9 mouse cellular contexts compared by ENCODE assay signal in the genomic region with DNA sequence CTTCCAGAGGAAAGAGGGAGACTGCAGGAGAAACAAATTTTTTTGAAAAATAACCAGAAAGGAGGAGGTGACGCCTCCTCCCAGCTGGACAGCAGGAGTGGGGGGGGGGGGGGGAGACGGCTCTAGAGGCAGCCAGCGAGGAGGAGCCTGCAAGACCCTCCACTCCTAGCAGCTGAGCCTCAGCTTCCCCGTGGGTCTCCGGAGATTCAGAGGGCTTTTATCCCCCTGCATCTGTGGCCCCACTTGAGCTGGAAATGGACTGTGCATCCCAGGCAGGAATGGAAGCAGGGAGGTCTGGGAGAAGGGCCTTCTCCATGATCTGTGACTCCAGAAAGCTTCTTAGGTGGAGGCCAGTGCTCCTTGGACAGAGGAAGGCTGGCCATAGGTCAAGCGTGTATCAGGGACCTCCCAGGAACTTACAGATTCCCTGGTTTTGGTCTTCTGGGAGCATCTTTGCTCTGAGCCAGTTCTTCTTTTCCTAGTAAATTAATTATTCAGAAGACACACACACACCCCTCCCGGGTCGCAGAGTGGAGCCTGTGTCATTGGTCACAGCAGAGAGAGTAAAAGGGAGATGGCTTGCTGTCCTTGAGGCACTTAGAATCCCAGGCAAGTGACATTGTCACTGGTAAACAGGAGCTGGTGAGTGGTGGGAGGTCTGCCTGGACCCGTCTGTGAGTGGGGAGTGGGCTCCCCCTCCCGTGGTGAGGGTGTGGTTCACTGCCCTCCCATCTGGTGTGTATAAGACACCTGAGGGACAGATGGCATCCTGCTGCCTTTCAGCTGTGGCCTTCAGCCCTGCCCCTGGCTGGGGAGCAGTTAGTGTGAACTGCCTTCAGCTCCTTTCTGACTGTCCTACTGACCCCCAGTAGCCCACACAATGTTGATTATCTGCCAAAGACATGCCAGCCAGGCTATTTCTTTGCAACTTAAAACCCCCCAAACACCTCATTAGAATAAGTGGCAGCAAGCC. TPM values are rescaled to one million over a fixed set of nuclear protein-coding genes. Genes with fewer than 3 reads are reported as not detected.
DNase-seq lines count a peak whose midpoint lies in the region; ATAC-seq and TF ChIP-seq lines count a peak whose summit lies in the region.
"Had no signal": no experiment of that assay in that cellular context is flagged by ENCODE, and none has a peak within 500 bp of the region (broad histone marks: within the 10 kb centered on the region; RNA-seq: fewer than 3 reads in every experiment).

No protein-coding gene starts in this region.

- no peaks in the 10 kb centered on the region for H3K36me3 ChIP-seq in hindbrain, embryonic 13.5 days
- no peaks in the 10 kb centered on the region for H3K36me3 ChIP-seq in neural tube, embryonic 13.5 days

- H3K27ac ChIP-seq in left cerebral cortex, adult 2 months = peak overlapping the region; percentile 95
- H3K27ac ChIP-seq in hindbrain, embryonic 13.5 days = peak overlapping the region; percentile 69
- peak overlapping the region; percentile 71 for H3K27ac ChIP-seq in neural tube, embryonic 13.5 days (replicated peaks)

- WGBS in hindbrain, embryonic 13.5 days = 3% methylated on average over 10 of the region's 10 CpGs
- WGBS in neural tube, embryonic 13.5 days = 5% methylated on average over 10 of the region's 10 CpGs

- H3K9ac ChIP-seq in hindbrain, embryonic 13.5 days = peak overlapping the region; percentile 78
- peak overlapping the region; percentile 74 for H3K9ac ChIP-seq in neural tube, embryonic 13.5 days

- peaks cover 82% of the 10 kb centered on the region for H3K4me1 ChIP-seq in hindbrain, embryonic 13.5 days (replicated peaks)
- peaks cover 82% of the 10 kb centered on the region for H3K4me1 ChIP-seq in neural tube, embryonic 13.5 days (replicated peaks)

- H3K4me2 ChIP-seq in hindbrain, embryonic 13.5 days = peak overlapping the region; percentile 78
- H3K4me2 ChIP-seq in neural tube, embryonic 13.5 days = peak overlapping the region; percentile 71

- peaks cover 25% of the 10 kb centered on the region; the same call in 1 of the 2 replicates for H3K27me3 ChIP-seq in hindbrain, embryonic 13.5 days
- peaks cover 44% of the 10 kb centered on the region for H3K27me3 ChIP-seq in neural tube, embryonic 13.5 days

- DNase-seq in left cerebral cortex, adult 2 months (ENCODE audit: extremely low spot score in 1 of 2, low spot score in 2 of 2) = no peak
- no peak for DNase-seq in left cerebral cortex, postnatal 36 days (ENCODE audit: low spot score in 2 of 2)
- peak; percentile 72 for DNase-seq in cerebellum, adult 9-11 months
- no peak for DNase-seq in ovary, postnatal 14 days (ENCODE audit: low spot score)
- DNase-seq in urinary bladder, adult 18-20 months (ENCODE audit: low spot score in 2 of 2) = no peak

- intact Hi-C loops in left cerebral cortex, adult 2 months (cut with DNase I) = loop anchor here (2.0 kb wide), 2 partner anchors 19 to 33 kb away; no protein-coding TSS in a partner anchor
- intact Hi-C loops in left cerebral cortex, postnatal 36 days (cut with DNase I) = loop anchor here (2.0 to 5.0 kb wide), 2 partner anchors 19 to 36 kb away; no protein-coding TSS in a partner anchor

- peak overlapping the region; percentile 75 for H3K4me3 ChIP-seq in left cerebral cortex, adult 2 months
- peak overlapping the region; percentile 48 for H3K4me3 ChIP-seq in hindbrain, embryonic 13.5 days
- peak overlapping the region; percentile 47 for H3K4me3 ChIP-seq in neural tube, embryonic 13.5 days

- H3K9me3 ChIP-seq in hindbrain, embryonic 13.5 days = no peaks in the 10 kb centered on the region
- no peaks in the 10 kb centered on the region for H3K9me3 ChIP-seq in neural tube, embryonic 13.5 days

- peak; percentile 37 for ATAC-seq in hindbrain, embryonic 13.5 days (ENCODE audit: low FRiP score)
- ATAC-seq in neural tube, embryonic 13.5 days (ENCODE audit: low read depth) = peak; percentile 48
- no peak for ATAC-seq in inflammation-experienced regulatory T-cells, adult 6 months

- TF ChIP-seq CTCF in left cerebral cortex, adult 2 months (IDR thresholded peaks at IDR 0.05) = no peak

RNA-seq across cellular contexts. Expression of gene Syt13, which starts 1.0 kb away (rescaled TPM):
- 100 to 1,000 TPM; 190 to 210 TPM for total RNA-seq in left cerebral cortex, adult 2 months (2021)
- 100 to 1,000 TPM; 174 to 218 TPM for total RNA-seq in left cerebral cortex, postnatal 36 days (2021)
- polyA plus RNA-seq in hindbrain, embryonic 13.5 days (2015; fragmentation: Nextera tagmentation; extraction: Ambion mirVana) = 24.7 and 26.6 TPM in 2 replicates
- polyA plus RNA-seq in neural tube, embryonic 13.5 days (2015; fragmentation: Nextera tagmentation; extraction: Ambion mirVana) = 46.8 and 52.3 TPM in 2 replicates
- not detected for polyA plus RNA-seq in inflammation-experienced regulatory T-cells, adult 6 months (2017; shearing (Covaris generic))
- total RNA-seq: liver, adult 2 months had no signal
- polyA plus RNA-seq: liver, adult 2 months had no signal

Comparison
In these comparisons a context has a peak if more than half of its experiments do, and no peak if none do; other contexts are left out.
1. RNA of gene Syt13, which starts 1.0 kb away (polyA plus RNA-seq): 46.8 to 52.3 TPM in neural tube, embryonic 13.5 days and 24.7 to 26.6 TPM in hindbrain, embryonic 13.5 days; not detected in inflammation-experienced regulatory T-cells, adult 6 months; every median in the first group is over 10 times any median in the second.
2. Peak in every context shown above with its lines, with median percentiles within 50 percentile points of each other: H3K27ac ChIP-seq and H3K4me3 ChIP-seq.